Mouse (Mus musculus) adrenal gland, adult (tissue): ENCODE results near the gene Fam49a.
"Not testable (repeated sequence)": the region's sequence is repeated elsewhere in the genome, so short reads cannot be mapped to it uniquely, and the experiment has no call there.

ENCODE experiments used
- DNase-seq, 2 experiments: peaks; one replicate each; pipeline ENCODE4 v3.0.0; 2022 to 2023; ENCODE audit warnings: low spot score in 1 of 2; ENCODE audit not compliant: inconsistent age in 2 of 2

The Fam49a gene

DNA sequence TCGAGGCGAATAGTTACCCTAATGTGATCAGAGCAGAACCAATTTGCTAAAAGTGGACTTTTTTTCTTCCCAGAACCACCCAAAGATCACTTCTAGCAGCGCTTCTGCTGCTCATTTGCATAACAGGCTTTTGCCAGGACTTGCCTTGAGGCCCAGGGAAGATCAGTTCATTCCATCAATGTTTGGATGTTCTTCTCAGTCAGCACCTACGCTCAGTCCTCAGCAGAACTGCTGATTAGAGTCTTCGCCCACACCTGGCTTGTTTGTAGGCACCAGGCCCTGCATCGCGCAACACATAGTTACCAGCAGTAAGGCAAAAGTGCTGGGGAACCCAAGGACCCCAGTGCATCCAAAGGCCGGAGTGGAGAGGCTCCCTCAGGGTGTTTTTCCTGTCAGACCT is 45.3 kb downstream of the Fam49a start:
- no peak for DNase-seq

DNA sequence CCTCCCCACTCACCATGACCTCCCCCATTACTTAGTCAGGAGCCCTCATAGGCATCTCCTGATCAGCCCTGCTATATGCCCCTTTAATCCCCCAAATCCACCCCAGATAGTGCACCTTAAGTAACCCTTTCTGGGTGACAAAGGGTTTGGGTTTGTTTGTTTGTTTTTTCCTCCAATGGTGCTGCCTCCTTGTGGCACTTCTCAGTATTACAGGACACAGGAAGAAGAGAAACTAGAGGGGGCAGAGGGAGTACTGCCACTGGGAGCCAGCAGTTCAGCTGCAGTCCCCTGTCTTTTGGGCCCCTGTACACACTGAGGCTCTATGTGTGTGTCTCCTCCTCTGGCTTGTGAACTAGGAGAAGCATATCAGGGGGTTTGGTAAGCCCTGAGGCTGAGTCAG is 51.5 kb downstream of the Fam49a start:
- peak in 1 of 2 experiments; percentile 62 for DNase-seq

DNA sequence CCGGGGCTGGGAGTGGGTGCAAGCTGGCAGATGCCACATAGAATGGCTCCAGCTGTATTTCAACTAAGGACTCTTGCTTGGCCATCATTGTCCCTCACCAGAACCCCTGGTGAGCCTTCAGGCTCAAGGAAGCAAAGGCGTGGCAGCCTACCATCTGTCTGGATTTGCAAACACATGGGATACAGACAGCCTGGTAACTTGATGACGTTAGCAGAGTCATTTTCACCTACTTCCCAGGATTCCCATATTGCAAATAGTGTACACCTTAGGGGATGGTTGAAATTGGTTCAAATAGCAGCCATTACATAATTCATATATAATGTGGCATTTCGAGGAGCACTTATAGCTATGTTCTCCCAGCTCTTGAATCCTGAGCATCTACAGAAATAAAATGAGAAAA is 52.0 kb downstream of the Fam49a start:
- no peak for DNase-seq

- DNase-seq, result no peak
Observed at GRCm38 (mm10) chr12:12314326-12314725, 52.4 kb downstream of the Fam49a start.

DNA sequence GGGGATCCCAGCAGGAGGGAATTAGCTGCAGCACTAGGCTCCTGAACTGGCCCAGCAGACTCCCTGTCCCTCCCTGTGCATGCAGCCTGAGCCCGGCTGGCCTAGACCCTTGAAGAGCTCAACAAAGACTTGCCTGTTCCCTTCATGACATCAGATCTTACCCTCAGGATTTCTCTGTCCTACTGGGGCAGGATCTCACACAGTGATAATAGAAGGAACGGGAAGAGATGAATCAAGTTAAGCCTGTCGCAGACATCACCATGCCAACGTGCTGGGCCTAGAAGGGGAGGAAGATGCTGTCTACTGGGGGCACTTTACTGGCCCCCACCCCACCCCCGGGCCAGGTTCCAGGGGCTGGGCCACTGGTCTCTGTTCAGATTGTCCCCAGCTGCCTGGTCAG is 53.1 kb downstream of the Fam49a start:
- DNase-seq, result no peak

DNA sequence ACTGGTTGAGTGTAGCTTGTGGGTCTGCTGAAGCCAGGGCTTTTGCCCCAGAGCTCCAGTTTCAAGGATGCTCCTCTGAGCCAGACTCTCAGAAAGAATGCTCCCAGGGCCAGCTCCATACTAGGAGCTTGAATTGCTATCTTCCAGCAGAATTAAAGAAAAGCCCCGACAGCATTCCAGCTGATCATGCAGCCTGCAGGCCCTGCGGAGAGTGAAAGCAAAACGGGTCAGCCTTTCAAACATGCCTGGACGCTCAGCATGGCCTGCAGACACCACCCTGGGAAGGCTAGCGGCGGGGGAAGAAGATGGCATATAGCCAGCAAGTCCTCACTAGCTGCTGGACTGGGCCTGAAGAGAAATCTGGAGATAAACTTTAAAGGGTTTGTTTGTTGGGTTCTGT is 55.0 kb downstream of the Fam49a start:
- peak; percentile 38 to 78 for DNase-seq

DNA sequence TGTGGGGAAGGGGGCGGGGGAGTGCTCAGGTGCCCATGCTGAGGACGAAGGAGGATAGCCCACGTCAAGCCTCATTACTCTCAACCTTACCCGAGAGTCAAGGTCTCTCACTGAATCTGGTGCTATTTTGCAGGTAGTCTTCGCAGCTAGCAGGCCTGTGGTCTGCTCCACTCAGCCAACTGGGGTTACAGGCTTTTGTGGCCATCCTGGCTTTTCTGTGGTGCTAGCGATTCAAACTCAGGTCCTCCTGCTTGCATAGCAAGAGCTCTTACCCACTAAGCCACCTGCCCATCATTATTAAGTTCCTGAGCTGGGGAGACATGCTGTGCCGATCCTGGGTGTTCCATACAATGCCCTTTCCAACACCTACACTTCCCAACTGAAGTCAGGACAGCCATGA is 55.7 kb downstream of the Fam49a start:
- no peak for DNase-seq

GRCm38 (mm10) chr12:12318140-12318734 is 56.3 kb downstream of the Fam49a start:
- peak in 1 of 2 experiments; percentile 77 for DNase-seq

DNA sequence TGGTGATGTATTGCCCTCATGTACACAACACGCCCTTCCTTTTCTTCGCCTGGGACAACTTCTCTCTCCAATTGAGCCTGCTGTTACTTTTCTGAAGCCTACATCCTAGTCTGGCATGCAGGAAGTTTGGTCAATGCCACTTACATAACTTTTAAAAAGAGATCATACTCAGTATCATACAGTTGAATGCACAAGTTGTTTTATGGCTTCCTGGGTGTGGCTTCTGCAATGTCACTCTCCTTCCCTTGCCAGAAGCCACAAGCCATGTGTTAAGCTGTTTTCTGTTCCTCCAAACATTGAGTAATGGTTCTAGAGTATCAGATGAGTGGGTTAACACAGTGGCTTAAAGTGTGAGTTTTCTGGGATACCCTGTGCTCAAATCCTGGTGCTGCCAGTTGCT is 58.8 kb downstream of the Fam49a start:
- DNase-seq, result peak in 1 of 2 experiments; percentile 61

GRCm38 (mm10) chr12:12321111-12321510 is 59.2 kb downstream of the Fam49a start:
- DNase-seq, result no peak

DNA sequence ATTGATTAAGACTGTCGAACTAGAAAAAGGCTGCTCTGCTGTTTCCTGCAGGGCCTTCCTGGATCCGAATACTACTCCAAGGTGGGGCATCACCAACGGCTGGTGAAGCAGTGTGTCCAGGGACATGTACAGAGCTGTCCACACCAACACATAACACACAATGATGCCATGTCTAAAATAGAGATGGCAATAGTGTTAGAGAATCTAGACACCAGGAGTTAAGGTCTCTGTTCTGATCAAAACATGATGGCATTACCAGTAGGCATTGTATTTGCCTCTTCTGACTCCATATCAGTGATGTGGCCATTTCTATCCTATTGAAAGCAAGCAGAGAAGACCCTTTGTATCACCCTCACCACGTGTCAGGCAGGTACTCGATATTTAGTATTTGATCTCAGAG is 61.1 kb downstream of the Fam49a start:
- no peak for DNase-seq

GRCm38 (mm10) chr12:12323616-12324223 is 61.8 kb downstream of the Fam49a start:
- peak; percentile 86 to 95 for DNase-seq

GRCm38 (mm10) chr12:12324266-12324665 is 62.3 kb downstream of the Fam49a start:
- not testable (repeated sequence) for DNase-seq

- no peak for DNase-seq
Observed at GRCm38 (mm10) chr12:12333526-12334310, 71.8 kb downstream of the Fam49a start.

DNA sequence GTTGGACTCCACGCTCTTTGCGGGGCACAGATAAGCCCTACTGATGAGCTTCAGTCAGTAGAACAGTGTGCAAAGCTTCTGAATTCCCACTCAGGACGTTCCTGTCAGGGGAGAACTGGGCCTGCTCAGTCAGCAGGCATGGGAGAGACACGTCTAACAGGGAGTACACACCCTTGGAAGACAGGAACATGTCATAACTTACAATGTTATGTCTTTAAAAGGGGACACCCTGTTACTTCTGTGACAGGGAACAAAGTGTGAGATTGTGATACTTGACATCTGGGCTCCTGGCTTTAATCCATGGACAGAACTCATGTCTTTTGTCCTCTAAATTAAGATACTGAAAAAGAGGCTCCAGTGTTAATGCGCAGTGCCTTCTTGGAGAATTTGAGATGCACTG is 72.5 kb downstream of the Fam49a start:
- DNase-seq, result no peak

DNA sequence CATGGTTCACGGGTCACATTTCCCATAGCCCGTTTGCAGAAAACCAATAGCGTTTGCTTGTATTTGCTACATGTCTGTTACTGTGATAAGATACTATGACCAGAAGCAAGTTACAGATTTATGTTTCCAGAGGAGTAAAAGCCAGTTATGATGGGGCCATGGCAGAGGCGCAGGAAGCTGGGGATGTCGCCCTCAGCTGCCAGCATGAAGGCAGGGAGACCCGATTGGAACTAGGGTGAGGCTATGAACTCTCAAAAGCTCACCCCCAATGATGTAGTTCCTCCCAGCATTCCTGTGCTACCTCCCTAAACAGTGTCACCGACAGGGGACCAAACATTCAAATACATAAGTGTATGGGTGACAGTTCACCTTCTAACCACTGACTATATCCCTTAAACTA is 73.6 kb downstream of the Fam49a start:
- no peak for DNase-seq

DNA sequence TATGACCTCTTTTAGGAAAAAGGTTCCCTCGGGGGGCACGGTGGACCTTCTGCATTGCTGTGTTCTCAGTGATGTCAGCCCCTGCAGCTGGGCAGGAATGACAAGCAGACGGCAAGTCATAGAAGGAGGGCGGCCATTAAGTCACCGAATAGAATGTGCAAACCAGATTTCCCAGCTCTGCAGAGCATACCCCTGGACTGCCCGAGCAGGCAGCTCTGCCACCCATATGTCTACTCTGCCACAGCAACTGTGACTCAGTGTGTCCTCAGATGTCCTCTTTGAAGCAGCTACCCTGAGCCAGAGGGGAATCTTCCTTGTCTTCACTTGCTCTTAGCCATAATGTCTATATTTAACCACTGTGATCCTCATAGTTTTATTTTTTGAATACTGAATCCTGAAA is 75.4 kb downstream of the Fam49a start:
- no peak for DNase-seq

- DNase-seq, result no peak
Observed at GRCm38 (mm10) chr12:12343320-12343719, 81.4 kb downstream of the Fam49a start.

- DNase-seq, result no peak
Observed at GRCm38 (mm10) chr12:12348625-12349024, 86.7 kb downstream of the Fam49a start.

GRCm38 (mm10) chr12:12349645-12350288 is 87.8 kb downstream of the Fam49a start:
- no peak for DNase-seq

GRCm38 (mm10) chr12:12351816-12352552 is 90.0 kb downstream of the Fam49a start:
- no peak for DNase-seq
